Mouse (Mus musculus) olfactory bulb, adult 2 months (tissue): ENCODE data around the gene Pltp.

ENCODE experiments used
- CTCF ChIP-seq: fragments of 200-500 bp; IDR thresholded peaks from 2 replicates; pipeline ENCODE4 v1.5.1; 2012; ENCODE audit warnings: low read depth, mild to moderate bottlenecking, low read length, moderate library complexity; ENCODE audit not compliant: insufficient read depth
- POLR2A ChIP-seq: fragments of 200-500 bp; IDR thresholded peaks from 2 replicates; pipeline ENCODE4 v1.6.1; 2012; ENCODE audit warnings: mild to moderate bottlenecking, low read depth, low read length, moderate library complexity; ENCODE audit not compliant: insufficient read depth

GRCm38 (mm10) chr2:164827146-164827850 is 30.2 kb downstream of the Pltp start:
- TF ChIP-seq CTCF (no peak), POLR2A (no peak)
